ENCODE assay signal across 8 mouse cellular contexts in genomic region chr4:152138497-152139260, GRCm38 (mm10). TPM values are rescaled to one million over a fixed set of nuclear protein-coding genes. Genes with fewer than 3 reads are reported as not detected.
DNase-seq lines count a peak whose midpoint lies in the region; ATAC-seq lines count a peak whose summit lies in the region.

No protein-coding gene starts in this region.

- peak; percentile 76 to 81 for DNase-seq in cerebellum, postnatal 4 days (ENCODE audit: low spot score in 2 of 2)
- peak; percentile 91 for DNase-seq in gastrocnemius, postnatal 10 days
- DNase-seq in induced T-regulatory cell, adult 2 months (ENCODE audit: low read depth) = peak; percentile 92
- DNase-seq in left cerebral cortex, postnatal 14 days (ENCODE audit: low spot score in 2 of 2) = peak; percentile 63 to 66
- DNase-seq in right cerebral cortex, postnatal 14 days = peak; percentile 76
- DNase-seq in urinary bladder, postnatal 36 days (ENCODE audit: low spot score in 2 of 2) = peak; percentile 86 to 88

- intact Hi-C loops in left cerebral cortex, postnatal 14 days (cut with DNase I) = no loop called here

- ATAC-seq in activated CD4-positive, CD25-positive, alpha-beta regulatory T cell, adult 4 months = peak; percentile 79
- peak; percentile 83 for ATAC-seq in megakaryocyte-erythroid progenitor cell, adult 5-6 weeks (replicated peaks; ENCODE audit: low FRiP score, low TSS enrichment, poor library complexity, severe bottlenecking)

RNA-seq across cellular contexts. Expression of gene Espn, which starts 13.5 kb away (rescaled TPM):
- polyA plus RNA-seq in activated CD4-positive, CD25-positive, alpha-beta regulatory T cell, adult 4 months (2017; shearing (Covaris generic)) = 1 to 10 TPM; 6.9 to 8.3 TPM
- total RNA-seq in gastrocnemius, postnatal 10 days (2021) = 1 to 10 TPM; 1.1 to 1.2 TPM
- under 1 TPM; 0.24 to 0.44 TPM for total RNA-seq in left cerebral cortex, postnatal 14 days (2021)
- 2.9 and 5.7 TPM in 2 replicates for total RNA-seq in megakaryocyte-erythroid progenitor cell, adult 5-6 weeks (2014; fragmentation: Nextera tagmentation)
- 2.2 and 3.1 TPM in 2 replicates for total RNA-seq in megakaryocyte-erythroid progenitor cell, adult 5-6 weeks (2017)

RNA-seq across cellular contexts. Expression of gene Hes2, which starts 20.0 kb away (rescaled TPM):
- not detected for polyA plus RNA-seq in activated CD4-positive, CD25-positive, alpha-beta regulatory T cell, adult 4 months (2017; shearing (Covaris generic))
- total RNA-seq in gastrocnemius, postnatal 10 days (2021) = not detected
- not detected for total RNA-seq in left cerebral cortex, postnatal 14 days (2021)
- 0.35 TPM in 1 of 2 replicates, not detected in the other for total RNA-seq in megakaryocyte-erythroid progenitor cell, adult 5-6 weeks (2014; fragmentation: Nextera tagmentation)
- total RNA-seq in megakaryocyte-erythroid progenitor cell, adult 5-6 weeks (2017) = not detected in 2 replicates

RNA-seq across cellular contexts. Expression of gene Tnfrsf25, which starts 22.9 kb away (rescaled TPM):
- 100 to 1,000 TPM; 132 to 150 TPM for polyA plus RNA-seq in activated CD4-positive, CD25-positive, alpha-beta regulatory T cell, adult 4 months (2017; shearing (Covaris generic))
- 1 to 10 TPM in 1 of 2 experiments, under 1 TPM in 1; 0.82 to 2.9 TPM for total RNA-seq in gastrocnemius, postnatal 10 days (2021)
- 10 to 100 TPM in 1 of 2 experiments, 1 to 10 TPM in 1; 6.2 to 16.5 TPM for total RNA-seq in left cerebral cortex, postnatal 14 days (2021)
- total RNA-seq in megakaryocyte-erythroid progenitor cell, adult 5-6 weeks (2014; fragmentation: Nextera tagmentation) = not detected in 2 replicates
- not detected in 2 replicates for total RNA-seq in megakaryocyte-erythroid progenitor cell, adult 5-6 weeks (2017)

RNA-seq across cellular contexts. Expression of gene Acot7, which starts 39.3 kb away (rescaled TPM):
- polyA plus RNA-seq in activated CD4-positive, CD25-positive, alpha-beta regulatory T cell, adult 4 months (2017; shearing (Covaris generic)) = 100 to 1,000 TPM; 134 to 172 TPM
- total RNA-seq in gastrocnemius, postnatal 10 days (2021) = 10 to 100 TPM; 11.9 to 14.1 TPM
- total RNA-seq in left cerebral cortex, postnatal 14 days (2021) = 100 to 1,000 TPM; 377 to 378 TPM
- total RNA-seq in megakaryocyte-erythroid progenitor cell, adult 5-6 weeks (2014; fragmentation: Nextera tagmentation) = 33.8 and 42.9 TPM in 2 replicates
- 25.3 and 38.1 TPM in 2 replicates for total RNA-seq in megakaryocyte-erythroid progenitor cell, adult 5-6 weeks (2017)

Comparison
In these comparisons a context has a peak if more than half of its experiments do, and no peak if none do; other contexts are left out.
1. Peak in every context shown above with its lines: DNase-seq and ATAC-seq.